Mouse (Mus musculus) left cerebral cortex, adult 6 months (tissue): ENCODE results near the gene Rbm33. TPM values are rescaled to one million over a fixed set of nuclear protein-coding genes. Genes with fewer than 3 reads are reported as not detected.

Experiments used
- long read RNA-seq, 2 experiments: library from polyadenylated mRNA; unstranded; transcript quantifications; one replicate each; pipeline ENCODE4 v2.0.0; 2019 to 2020
- polyA plus RNA-seq: library from polyadenylated mRNA; unstranded; fragments of <200 nt; fragmentation: Nextera tagmentation; gene quantifications from 2 replicates; pipeline ENCODE4 v1.2.3, GENCODE M21; 2021

Gene Rbm33
- 9.3 and 18.7 TPM in 2 replicates for polyA plus RNA-seq
- long read RNA-seq, experiment 1, partial matches to known transcripts, result 10 of 31 reads
- long read RNA-seq, experiment 1, other reads (novel, unspliced or antisense), result 20 of 31 reads
- long read RNA-seq, experiment 2, partial matches to known transcripts, result 0 of 31 reads
- long read RNA-seq, experiment 2, other reads (novel, unspliced or antisense), result 31 of 31 reads

GRCm38 (mm10) chr5:28316722-28317245 lies at the start of gene Rbm33:
Gene Rbm33 (plus strand): TSS chr5:28317121.

GRCm38 (mm10) chr5:28466760-28467306 lies 149.9 kb downstream of the Rbm33 start, which contains the start of gene Shh:
Gene Shh (minus strand): TSS chr5:28467256.

Other genes with a start within 250 kb of the Rbm33 start
- 127 and 156 TPM in 2 replicates for gene Insig1, start 245.8 kb upstream of the Rbm33 start, polyA plus RNA-seq
- not detected in 2 replicates for gene En2, start 151.4 kb upstream of the Rbm33 start, polyA plus RNA-seq
- gene Cnpy1, start 71.3 kb upstream of the Rbm33 start, polyA plus RNA-seq, result not detected in 2 replicates
- 0.74 and 0.77 TPM in 2 replicates for gene Shh, start 150.1 kb downstream of the Rbm33 start, polyA plus RNA-seq